Mouse (Mus musculus): ENCODE measurements at regions not wholly inside any gene's neighbourhood (a gene's known extent, or its start where the extent isn't known, plus 50 kb on each side); places are given as distances from the start of the nearest gene placed in this dataset.

DNA sequence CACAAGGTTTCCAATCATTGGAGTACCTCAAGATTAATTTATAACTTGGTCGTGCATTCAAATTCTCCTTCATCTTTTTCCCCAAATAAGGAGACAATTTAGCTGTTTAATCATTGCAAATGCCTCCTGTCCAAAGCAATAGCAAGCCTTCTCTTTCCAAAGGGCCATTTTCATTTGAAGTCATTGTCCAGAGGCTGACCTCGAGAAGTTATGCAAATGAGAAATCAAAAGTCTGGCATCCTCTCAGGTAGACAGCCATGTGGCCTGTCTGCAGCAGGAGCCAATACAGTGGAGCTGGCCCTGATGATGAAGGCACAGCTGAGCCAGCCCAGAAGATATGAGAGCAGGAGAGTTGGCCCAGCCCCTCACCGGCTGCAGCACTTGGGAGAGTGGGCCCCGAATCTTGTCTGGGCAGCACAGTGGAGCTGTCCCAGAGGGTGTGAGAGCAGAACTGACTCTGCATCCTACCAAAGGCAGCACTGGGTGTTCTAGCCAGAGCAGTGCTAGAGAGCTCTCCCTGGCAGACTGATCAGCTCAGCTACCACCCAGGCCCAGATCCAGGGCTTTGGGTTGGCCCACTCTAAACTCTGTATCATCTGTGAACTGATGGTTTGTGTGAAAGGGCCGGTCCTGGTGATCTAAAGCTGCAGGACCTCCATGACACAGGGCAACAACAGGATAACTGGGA lies 74.2 kb downstream of the Rps12 start:
- TF ChIP-seq CTCF (IDR thresholded peaks at IDR 0.05) (no peak), POLR2A (IDR thresholded peaks at IDR 0.05; ENCODE audit: insufficient read depth, low read depth, low read length) (no peak)
